Mouse (Mus musculus) central nervous system, embryonic 14 days (tissue): ENCODE measurements around the gene Tas2r110. TPM values are rescaled to one million over a fixed set of nuclear protein-coding genes. Genes with fewer than 3 reads are reported as not detected.

Experiments used
- polyA plus RNA-seq: library from polyadenylated mRNA; depleted of rRNA; stranded (reverse); fragments of >200 nt; gene quantifications from 2 replicates; pipeline ENCODE4 v1.2.3, GENCODE M21; 2012; rRNA removed

Gene Tas2r110
- polyA plus RNA-seq = not detected in 2 replicates

DNA sequence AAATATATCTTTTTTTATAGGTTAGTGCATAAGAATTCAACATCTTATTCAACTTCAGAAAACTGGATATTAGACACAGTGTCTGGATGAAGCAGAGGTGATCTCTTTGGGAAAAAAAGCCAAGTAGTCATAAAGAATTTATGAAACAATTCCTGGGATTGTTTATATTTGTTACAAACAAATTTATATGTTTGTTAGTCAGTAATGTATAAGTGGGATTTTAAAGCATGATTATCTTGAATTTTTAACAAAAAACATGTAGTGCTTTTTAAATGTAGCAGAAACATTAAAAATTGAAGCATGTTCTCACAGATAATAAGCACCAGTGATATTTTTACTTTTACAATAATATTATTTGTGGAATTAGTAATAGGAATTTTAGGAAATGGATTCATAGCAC lies at the start of gene Tas2r110:
TSS of gene Tas2r110 (plus strand) at position 301 of the 400 bp plus-strand sequence.

GRCm38 (mm10) chr6:132846842-132847241 lies 21.0 kb upstream of the Tas2r110 start, which contains the start of gene Tas2r123:
Gene Tas2r123, plus strand, starts transcription at chr6:132847142.

DNA sequence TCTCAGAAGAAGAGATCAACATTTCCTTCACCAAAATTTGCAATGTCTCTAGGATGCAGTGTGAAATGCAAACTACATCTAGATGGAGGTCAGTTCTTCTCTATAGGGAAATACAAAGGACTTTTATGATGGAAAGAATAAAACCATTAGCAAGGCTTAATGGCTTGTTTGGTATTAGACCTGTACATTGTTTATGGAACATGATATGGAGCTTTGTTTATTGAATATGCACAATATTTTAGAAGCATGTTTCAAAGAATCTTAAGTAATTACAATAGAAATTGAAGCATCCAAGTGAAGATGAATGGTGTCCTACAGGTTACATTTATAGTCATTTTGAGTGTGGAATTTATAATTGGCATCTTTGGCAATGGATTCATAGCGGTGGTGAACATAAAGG lies 12.7 kb upstream of the Tas2r110 start, which contains the start of gene Tas2r116:
TSS of gene Tas2r116 (plus strand) at position 301 of the 400 bp plus-strand sequence.

DNA sequence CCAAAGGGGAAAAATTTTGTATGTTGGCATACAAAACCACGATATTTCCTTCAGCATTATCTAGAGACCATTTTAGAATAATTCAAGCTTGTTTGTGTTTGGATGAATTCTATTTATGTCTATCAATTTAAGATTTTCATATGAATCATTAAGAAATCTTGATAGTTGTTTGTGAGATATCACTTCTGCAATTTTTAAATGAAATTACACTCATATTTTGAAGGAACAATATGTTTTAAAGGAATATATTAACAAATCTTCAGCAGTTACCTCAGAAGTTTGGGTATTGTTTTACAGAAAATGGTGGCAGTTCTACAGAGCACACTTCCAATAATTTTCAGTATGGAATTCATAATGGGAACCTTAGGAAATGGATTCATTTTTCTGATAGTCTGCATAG lies 24.9 kb downstream of the Tas2r110 start, which contains the start of gene Tas2r113:
TSS of gene Tas2r113 (plus strand) at position 301 of the 400 bp plus-strand sequence.

GRCm38 (mm10) chr6:132909351-132909750 lies 41.5 kb downstream of the Tas2r110 start, which contains the start of gene Tas2r125:
Gene Tas2r125, plus strand, starts transcription at chr6:132909651.

Other genes starting within 250 kb of the Tas2r110 start
- not detected in 2 replicates for gene A630073D07Rik, start 216.5 kb upstream of the Tas2r110 start, polyA plus RNA-seq
- gene Tas2r120, start 211.1 kb upstream of the Tas2r110 start, polyA plus RNA-seq = not detected in 2 replicates
- not detected in 2 replicates for gene Tas2r121, start 167.0 kb upstream of the Tas2r110 start, polyA plus RNA-seq
- not detected in 2 replicates for gene Tas2r122, start 156.1 kb upstream of the Tas2r110 start, polyA plus RNA-seq
- not detected in 2 replicates for gene Tas2r115, start 130.0 kb upstream of the Tas2r110 start, polyA plus RNA-seq
- gene Tas2r124, start 113.3 kb upstream of the Tas2r110 start, polyA plus RNA-seq = not detected in 2 replicates
- gene Tas2r102, start 105.9 kb upstream of the Tas2r110 start, polyA plus RNA-seq = not detected in 2 replicates
- not detected in 2 replicates for gene Tas2r136, start 89.8 kb upstream of the Tas2r110 start, polyA plus RNA-seq
- gene Tas2r117, start 65.2 kb upstream of the Tas2r110 start, polyA plus RNA-seq = not detected in 2 replicates
- not detected in 2 replicates for gene Tas2r123, start 20.9 kb upstream of the Tas2r110 start, polyA plus RNA-seq
- not detected in 2 replicates for gene Tas2r116, start 12.6 kb upstream of the Tas2r110 start, polyA plus RNA-seq
- gene Tas2r113, start 25.0 kb downstream of the Tas2r110 start, polyA plus RNA-seq = not detected in 2 replicates
- not detected in 2 replicates for gene Tas2r125, start 41.6 kb downstream of the Tas2r110 start, polyA plus RNA-seq
- gene Tas2r129, start 83.1 kb downstream of the Tas2r110 start, polyA plus RNA-seq = not detected in 2 replicates
- gene Tas2r131, start 89.9 kb downstream of the Tas2r110 start, polyA plus RNA-seq = not detected in 2 replicates
- not detected in 2 replicates for gene Tas2r109, start 113.0 kb downstream of the Tas2r110 start, polyA plus RNA-seq
- gene Tas2r103, start 169.1 kb downstream of the Tas2r110 start, polyA plus RNA-seq = not detected in 2 replicates
- gene Tas2r140, start 187.8 kb downstream of the Tas2r110 start, polyA plus RNA-seq = not detected in 2 replicates
- 29.0 and 30.9 TPM in 2 replicates for gene Smim10l1, start 236.9 kb downstream of the Tas2r110 start, polyA plus RNA-seq